8 mouse cellular contexts compared by ENCODE assay signal in the genomic region with DNA sequence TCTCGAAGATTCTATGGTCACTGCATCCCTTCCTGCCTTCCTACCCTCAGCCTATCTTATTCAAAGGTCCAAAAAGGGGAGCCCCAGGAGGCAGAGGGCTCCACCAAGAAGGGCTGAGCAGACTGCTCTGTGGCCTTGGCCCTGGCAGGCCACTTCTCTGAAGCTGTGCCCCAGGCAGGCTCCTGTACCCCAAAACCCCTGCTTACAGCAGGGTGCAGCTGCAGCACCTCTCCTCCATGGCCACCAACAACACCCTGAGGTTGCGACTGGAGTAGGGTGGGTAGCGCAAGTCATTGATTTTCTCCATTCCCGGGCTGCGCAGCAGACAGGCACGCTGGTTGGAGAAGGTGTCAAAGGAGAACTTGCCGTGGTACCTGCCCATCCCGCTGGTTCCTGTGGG. TPM values are rescaled to one million over a fixed set of nuclear protein-coding genes. Genes with fewer than 3 reads are reported as not detected.
A peak's percentile ranks its signal among the peaks of the same experiment; 100 is the strongest.
DNase-seq lines count a peak whose midpoint lies in the region; ATAC-seq lines count a peak whose summit lies in the region.

No protein-coding gene starts in this region.

- H3K4me3 ChIP-seq in kidney, embryonic 16.5 days (ENCODE audit: low read length), result peak overlapping the region; percentile 54
- peak overlapping the region; percentile 77 for H3K4me3 ChIP-seq in embryonic facial prominence, embryonic 10.5 days
- H3K4me3 ChIP-seq in hindbrain, embryonic 16.5 days (ENCODE audit: low read length), result peak overlapping the region; percentile 76
- H3K4me3 ChIP-seq in midbrain, embryonic 16.5 days (ENCODE audit: low read depth, low read length), result peak overlapping the region; percentile 57

- no peak for ATAC-seq in kidney, embryonic 16.5 days (ENCODE audit: low FRiP score, low TSS enrichment)
- no peak for ATAC-seq in hindbrain, embryonic 16.5 days
- no peak for ATAC-seq in midbrain, embryonic 16.5 days

- 84% methylated on average over 8 of the region's 8 CpGs for WGBS in kidney, embryonic 16.5 days
- 88% methylated on average over 8 of the region's 8 CpGs for WGBS in embryonic facial prominence, embryonic 10.5 days
- 88% methylated on average over 8 of the region's 8 CpGs for WGBS in hindbrain, embryonic 16.5 days
- 87% methylated on average over 8 of the region's 8 CpGs for WGBS in midbrain, embryonic 16.5 days

- no peaks in the 10 kb centered on the region for H3K9me3 ChIP-seq in kidney, embryonic 16.5 days (ENCODE audit: low read length)
- H3K9me3 ChIP-seq in embryonic facial prominence, embryonic 10.5 days, result no peaks in the 10 kb centered on the region
- H3K9me3 ChIP-seq in hindbrain, embryonic 16.5 days (ENCODE audit: control insufficient read depth, low read length), result no peaks in the 10 kb centered on the region
- H3K9me3 ChIP-seq in midbrain, embryonic 16.5 days (replicated peaks; ENCODE audit: control insufficient read depth, low read length, poor library complexity, severe bottlenecking), result no peaks in the 10 kb centered on the region

- peak overlapping the region; percentile 80 for H3K4me2 ChIP-seq in kidney, embryonic 16.5 days (replicated peaks; ENCODE audit: low read depth, low read length)
- peak overlapping the region; percentile 71 for H3K4me2 ChIP-seq in hindbrain, embryonic 16.5 days (ENCODE audit: low read length)
- H3K4me2 ChIP-seq in midbrain, embryonic 16.5 days (ENCODE audit: low read length), result peak overlapping the region; percentile 62

- H3K27me3 ChIP-seq in kidney, embryonic 16.5 days (ENCODE audit: insufficient read depth, low read length), result no peaks in the 10 kb centered on the region
- H3K27me3 ChIP-seq in embryonic facial prominence, embryonic 10.5 days (replicated peaks; ENCODE audit: low read depth, poor library complexity, severe bottlenecking), result no peaks in the 10 kb centered on the region
- H3K27me3 ChIP-seq in hindbrain, embryonic 16.5 days (replicated peaks; ENCODE audit: control insufficient read depth, insufficient read depth, low read length), result no peaks in the 10 kb centered on the region
- H3K27me3 ChIP-seq in midbrain, embryonic 16.5 days (ENCODE audit: control insufficient read depth, insufficient read depth, low read depth, low read length), result no peaks in the 10 kb centered on the region

- no peak for DNase-seq in kidney, adult 18-20 months
- no peak for DNase-seq in embryonic facial prominence, embryonic 10.5 days (ENCODE audit: low spot score)
- no peak for DNase-seq in ovary, postnatal 10 days (ENCODE audit: low spot score)
- no peak for DNase-seq in layer of hippocampus, postnatal 36 days
- DNase-seq in retina, postnatal 1 day, result no peak

- H3K36me3 ChIP-seq in kidney, embryonic 16.5 days (ENCODE audit: insufficient read depth, low read length), result peaks cover 24% of the 10 kb centered on the region
- peaks cover 30% of the 10 kb centered on the region for H3K36me3 ChIP-seq in embryonic facial prominence, embryonic 10.5 days (replicated peaks)
- peaks cover 14% of the 10 kb centered on the region for H3K36me3 ChIP-seq in hindbrain, embryonic 16.5 days (ENCODE audit: control insufficient read depth, insufficient read depth, low read length)
- peaks cover 13% of the 10 kb centered on the region for H3K36me3 ChIP-seq in midbrain, embryonic 16.5 days (ENCODE audit: control insufficient read depth, insufficient read depth, low read length)

- H3K27ac ChIP-seq in kidney, embryonic 16.5 days (ENCODE audit: low read length), result peak overlapping the region; percentile 75; the same call in 1 of the 2 replicates
- H3K27ac ChIP-seq in embryonic facial prominence, embryonic 10.5 days (replicated peaks), result peak overlapping the region; percentile 93
- H3K27ac ChIP-seq in hindbrain, embryonic 16.5 days (ENCODE audit: low read depth, low read length), result no peak overlapping the region
- H3K27ac ChIP-seq in midbrain, embryonic 16.5 days (ENCODE audit: low read length), result no peak overlapping the region

- peak overlapping the region; percentile 66 for H3K9ac ChIP-seq in kidney, embryonic 16.5 days (replicated peaks; ENCODE audit: low read length)
- no peak overlapping the region for H3K9ac ChIP-seq in hindbrain, embryonic 16.5 days (ENCODE audit: low read depth, low read length)
- H3K9ac ChIP-seq in midbrain, embryonic 16.5 days (ENCODE audit: low read depth, low read length), result 0 out of 2 replicates have a peak overlapping the region, but pooled peaks have one; percentile 65

- peaks cover 18% of the 10 kb centered on the region for H3K4me1 ChIP-seq in kidney, embryonic 16.5 days (ENCODE audit: insufficient read depth, low read length)
- peaks cover 28% of the 10 kb centered on the region for H3K4me1 ChIP-seq in embryonic facial prominence, embryonic 10.5 days
- H3K4me1 ChIP-seq in hindbrain, embryonic 16.5 days (ENCODE audit: control insufficient read depth, insufficient read depth, low read depth, low read length), result peaks cover 15% of the 10 kb centered on the region
- H3K4me1 ChIP-seq in midbrain, embryonic 16.5 days (ENCODE audit: control insufficient read depth, insufficient read depth, low read length), result peaks cover 16% of the 10 kb centered on the region

RNA-seq across cellular contexts. Expression of a gene that starts 1.1 kb away (rescaled TPM):
- 365 and 401 TPM in 2 replicates for polyA plus RNA-seq in kidney, embryonic 16.5 days (2015; fragmentation: Nextera tagmentation; extraction: Ambion mirVana)
- 250 and 258 TPM in 2 replicates for polyA plus RNA-seq in embryonic facial prominence, embryonic 10.5 days (2016; fragmentation: Nextera tagmentation; extraction: Ambion mirVana)
- 307 and 320 TPM in 2 replicates for polyA plus RNA-seq in hindbrain, embryonic 16.5 days (2015; fragmentation: Nextera tagmentation; extraction: Ambion mirVana)
- 229 and 245 TPM in 2 replicates for polyA plus RNA-seq in midbrain, embryonic 16.5 days (2015; fragmentation: Nextera tagmentation; extraction: Ambion mirVana)
- 100 to 1,000 TPM; 133 to 144 TPM for total RNA-seq in layer of hippocampus, postnatal 36 days (2021)

RNA-seq across cellular contexts. Expression of a gene that starts 6.8 kb away (rescaled TPM):
- polyA plus RNA-seq in kidney, embryonic 16.5 days (2015; fragmentation: Nextera tagmentation; extraction: Ambion mirVana), result 56.1 and 62.7 TPM in 2 replicates
- polyA plus RNA-seq in embryonic facial prominence, embryonic 10.5 days (2016; fragmentation: Nextera tagmentation; extraction: Ambion mirVana), result 28.0 and 28.8 TPM in 2 replicates
- 18.9 and 21.2 TPM in 2 replicates for polyA plus RNA-seq in hindbrain, embryonic 16.5 days (2015; fragmentation: Nextera tagmentation; extraction: Ambion mirVana)
- 12.5 and 12.6 TPM in 2 replicates for polyA plus RNA-seq in midbrain, embryonic 16.5 days (2015; fragmentation: Nextera tagmentation; extraction: Ambion mirVana)
- 10 to 100 TPM; 20.2 to 22.4 TPM for total RNA-seq in layer of hippocampus, postnatal 36 days (2021)

RNA-seq across cellular contexts. Expression of a gene that starts 15.9 kb away (rescaled TPM):
- polyA plus RNA-seq in kidney, embryonic 16.5 days (2015; fragmentation: Nextera tagmentation; extraction: Ambion mirVana), result 3.9 and 5.1 TPM in 2 replicates
- polyA plus RNA-seq in embryonic facial prominence, embryonic 10.5 days (2016; fragmentation: Nextera tagmentation; extraction: Ambion mirVana), result 0.48 and 0.81 TPM in 2 replicates
- polyA plus RNA-seq in hindbrain, embryonic 16.5 days (2015; fragmentation: Nextera tagmentation; extraction: Ambion mirVana), result 2.2 and 3.1 TPM in 2 replicates
- 1.8 and 2.0 TPM in 2 replicates for polyA plus RNA-seq in midbrain, embryonic 16.5 days (2015; fragmentation: Nextera tagmentation; extraction: Ambion mirVana)
- total RNA-seq in layer of hippocampus, postnatal 36 days (2021), result 1 to 10 TPM; 2.8 to 3.0 TPM

RNA-seq across cellular contexts. Expression of a gene that starts 21.3 kb away (rescaled TPM):
- 19.4 and 23.1 TPM in 2 replicates for polyA plus RNA-seq in kidney, embryonic 16.5 days (2015; fragmentation: Nextera tagmentation; extraction: Ambion mirVana)
- 7.3 and 8.4 TPM in 2 replicates for polyA plus RNA-seq in embryonic facial prominence, embryonic 10.5 days (2016; fragmentation: Nextera tagmentation; extraction: Ambion mirVana)
- 12.4 and 14.1 TPM in 2 replicates for polyA plus RNA-seq in hindbrain, embryonic 16.5 days (2015; fragmentation: Nextera tagmentation; extraction: Ambion mirVana)
- polyA plus RNA-seq in midbrain, embryonic 16.5 days (2015; fragmentation: Nextera tagmentation; extraction: Ambion mirVana), result 9.7 and 9.9 TPM in 2 replicates
- total RNA-seq in layer of hippocampus, postnatal 36 days (2021), result 10 to 100 TPM; 14.2 to 14.5 TPM

RNA-seq across cellular contexts. Expression of a gene that starts 44.8 kb away (rescaled TPM):
- not detected in 2 replicates for polyA plus RNA-seq in kidney, embryonic 16.5 days (2015; fragmentation: Nextera tagmentation; extraction: Ambion mirVana)
- polyA plus RNA-seq in embryonic facial prominence, embryonic 10.5 days (2016; fragmentation: Nextera tagmentation; extraction: Ambion mirVana), result not detected in 2 replicates
- not detected in 2 replicates for polyA plus RNA-seq in hindbrain, embryonic 16.5 days (2015; fragmentation: Nextera tagmentation; extraction: Ambion mirVana)
- polyA plus RNA-seq in midbrain, embryonic 16.5 days (2015; fragmentation: Nextera tagmentation; extraction: Ambion mirVana), result not detected in 2 replicates
- not detected for total RNA-seq in layer of hippocampus, postnatal 36 days (2021)

Comparison
In these comparisons a context has a peak if more than half of its experiments do, and no peak if none do; other contexts are left out.
1. H3K27ac ChIP-seq: peak in kidney, embryonic 16.5 days (single experiment) and embryonic facial prominence, embryonic 10.5 days (single experiment); none in hindbrain, embryonic 16.5 days (single experiment) and midbrain, embryonic 16.5 days (single experiment).
2. Peak in every context shown above with its lines, with median percentiles within 50 percentile points of each other: H3K4me2 ChIP-seq and H3K4me3 ChIP-seq.